Mouse (Mus musculus): ENCODE measurements around the gene Svep1. TPM values are rescaled to one million over a fixed set of nuclear protein-coding genes. Genes with fewer than 3 reads are reported as not detected.

Svep1 gene
- 1.4 and 1.5 TPM in 2 replicates for polyA plus RNA-seq (2015; fragmentation: Nextera tagmentation; extraction: Ambion mirVana)

DNA sequence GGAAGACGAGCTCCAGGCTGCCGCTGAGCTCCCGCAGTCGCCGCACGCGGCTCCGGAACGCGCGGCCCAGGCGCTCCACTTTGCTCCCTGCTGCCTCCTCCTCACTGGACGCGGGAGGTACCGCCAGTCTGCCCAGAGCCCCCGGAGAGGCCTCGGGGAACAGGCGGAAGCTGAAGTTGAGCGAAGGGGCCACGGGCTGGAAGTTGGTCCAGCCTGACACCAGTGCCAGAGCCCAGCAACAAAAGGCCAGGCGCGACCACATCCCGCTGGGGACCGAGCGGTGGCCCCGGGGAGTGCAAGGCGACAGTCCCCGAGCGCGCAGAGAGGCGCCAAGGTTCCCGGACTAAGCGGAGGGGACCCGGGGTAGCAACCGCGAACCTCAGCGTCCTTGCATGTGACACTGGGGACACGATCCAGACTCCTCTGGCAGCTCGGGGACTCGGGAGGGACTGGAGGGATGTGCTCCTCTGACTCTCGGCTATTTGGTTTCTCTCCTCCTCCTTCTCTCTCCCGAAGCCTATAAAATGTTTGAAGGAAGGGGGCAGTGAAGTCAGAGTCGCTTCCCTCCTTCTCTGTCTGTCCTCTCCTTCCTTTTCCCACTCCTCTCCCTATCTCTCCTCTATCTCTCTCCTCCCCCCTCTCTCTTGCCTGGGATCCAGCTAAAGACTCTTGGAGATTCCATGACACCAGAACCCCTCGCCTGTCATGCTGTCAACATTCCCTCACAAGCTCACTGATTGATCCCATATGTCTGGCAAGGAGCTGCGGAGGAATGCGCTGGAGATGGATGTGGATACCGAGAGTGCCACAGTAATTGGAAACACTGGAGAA, at the start of gene Svep1:
Svep1 (minus strand) TSS at position 745 of the 831 bp plus-strand sequence.

GRCm38 (mm10) chr4:58009024-58009423, 197.6 kb downstream of the Svep1 start, which contains the start of gene Txndc8:
Gene Txndc8, minus strand, starts transcription at chr4:58009124.

Other genes with a start within 250 kb of the Svep1 start
- not detected in 2 replicates for gene Txndc8, start 197.7 kb downstream of the Svep1 start, polyA plus RNA-seq (2015; fragmentation: Nextera tagmentation; extraction: Ambion mirVana)
- gene Musk, start 79.1 kb upstream of the Svep1 start, polyA plus RNA-seq (2015; fragmentation: Nextera tagmentation; extraction: Ambion mirVana) = 0.40 and 0.65 TPM in 2 replicates

Measured in adrenal gland, postnatal 0 days (tissue).